Mouse (Mus musculus) layer of hippocampus, postnatal 10 days (tissue): Measurements from ENCODE around the gene Olfr305. TPM values are rescaled to one million over a fixed set of nuclear protein-coding genes. Genes with fewer than 3 reads are reported as not detected.
"Not testable (repeated sequence)": the region's sequence is repeated elsewhere in the genome, so short reads cannot be mapped to it uniquely, and the experiment has no call there.

Experiments used
- DNase-seq, 2 experiments: peaks; one replicate each; pipeline ENCODE4 v3.0.0; 2021; ENCODE audit warnings: low spot score in 2 of 2
- long read RNA-seq: library from polyadenylated mRNA; stranded (forward); transcript quantifications from one replicate; pipeline ENCODE4 v2.0.0, GENCODE M21; 2023
- total RNA-seq, 2 experiments: library from RNA; stranded (reverse); gene quantifications; 2 replicates each; pipeline ENCODE4 v1.2.3; 2021

The Olfr305 gene
- total RNA-seq: not detected
- long read RNA-seq: 0 reads

GRCm38 (mm10) chr7:86366828-86367227 lies at the start of gene Olfr305:
Gene Olfr305 (minus strand): TSS chr7:86366928.
- no peak for DNase-seq

GRCm38 (mm10) chr7:86403546-86403945 lies 36.8 kb upstream of the Olfr305 start, which contains the start of gene Olfr301:
Gene Olfr301 (plus strand): TSS chr7:86403846.
- DNase-seq: no peak

GRCm38 (mm10) chr7:86397689-86398088 lies 31.0 kb upstream of the Olfr305 start, which contains the start of gene Olfr303:
Gene Olfr303 (minus strand): TSS chr7:86397789.
- DNase-seq: no peak

GRCm38 (mm10) chr7:86386558-86386957 lies 19.8 kb upstream of the Olfr305 start, which contains the start of gene Olfr304:
Gene Olfr304 (minus strand): TSS chr7:86386658.
- DNase-seq: no peak

- DNase-seq: no peak
Measured at GRCm38 (mm10) chr7:86385769-86386168, 19.0 kb upstream of the Olfr305 start.

DNA sequence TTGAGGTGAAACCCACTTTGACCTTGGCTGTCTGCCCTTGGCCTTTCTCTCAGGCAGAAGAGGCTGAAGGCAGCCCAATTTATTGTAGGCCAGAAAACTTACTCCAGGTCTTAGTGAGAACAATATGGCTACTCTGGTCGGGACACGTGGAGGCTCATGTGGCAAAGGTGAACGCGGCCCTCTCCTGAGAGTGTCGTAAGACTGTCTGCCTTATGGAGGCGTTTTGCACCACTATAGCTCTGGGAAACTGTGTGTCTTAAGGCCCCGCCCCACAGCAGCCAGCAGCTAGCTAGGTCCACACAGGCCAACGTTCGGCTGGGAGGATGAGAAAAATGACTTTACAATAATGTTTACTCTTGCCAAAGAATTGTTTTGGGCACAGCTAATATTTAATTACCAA lies 20.4 kb downstream of the Olfr305 start:
- not testable (repeated sequence) for DNase-seq

DNA sequence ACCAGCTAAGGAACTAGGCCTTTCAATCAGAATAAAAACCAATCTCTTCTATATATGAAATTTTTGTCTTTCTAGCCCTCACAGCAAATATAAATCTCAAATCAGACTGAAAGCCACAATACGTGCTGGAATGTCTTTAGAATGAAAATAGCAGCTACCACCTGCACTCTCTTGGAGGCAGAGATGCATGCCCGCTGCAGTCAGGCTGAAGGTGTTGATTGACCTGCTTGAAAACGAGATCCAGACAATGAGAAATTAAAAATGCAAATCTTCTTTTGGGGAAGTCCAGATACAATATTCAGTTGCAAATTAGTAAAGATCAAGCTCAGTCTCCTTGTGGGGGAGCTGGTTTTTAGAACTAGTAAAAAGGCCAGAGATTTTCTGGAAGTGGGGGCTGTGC lies 22.5 kb downstream of the Olfr305 start:
- no peak for DNase-seq

DNA sequence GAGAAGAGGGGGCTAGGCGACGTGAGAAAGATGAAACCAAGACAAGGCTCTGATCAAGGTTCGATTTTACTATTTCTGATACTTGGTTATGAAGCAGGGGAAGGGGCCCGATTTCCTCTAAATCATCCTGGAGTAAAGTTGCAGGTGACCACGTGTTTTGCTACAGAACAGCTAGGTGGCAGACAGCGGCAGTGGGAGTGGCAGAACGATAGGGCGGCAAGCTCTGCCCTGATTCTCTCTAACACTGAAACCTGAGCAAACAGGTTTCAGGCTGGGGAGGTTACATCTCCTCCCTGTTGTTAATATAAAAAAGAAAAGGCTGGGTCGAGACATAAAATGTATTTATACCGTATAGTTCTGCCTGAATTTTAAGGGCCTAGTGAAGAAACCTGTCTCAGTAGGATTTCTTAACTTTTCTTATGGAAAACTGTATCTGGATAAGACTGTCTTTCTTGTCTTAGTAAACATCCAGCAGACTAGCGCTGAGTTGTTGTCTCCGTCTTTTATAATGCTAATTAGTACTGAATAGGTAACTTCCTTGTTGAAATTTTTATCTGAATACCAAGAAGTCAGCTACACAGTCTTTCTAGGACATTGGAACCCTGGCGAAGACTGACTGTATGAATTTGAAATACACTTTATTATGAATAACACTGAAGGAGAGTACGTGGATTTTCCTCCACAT lies 23.7 kb downstream of the Olfr305 start:
- DNase-seq: no peak

GRCm38 (mm10) chr7:86337486-86337885 lies 29.2 kb downstream of the Olfr305 start, which contains the start of gene Olfr307:
Gene Olfr307 (minus strand): TSS chr7:86337586.
- DNase-seq: no peak

DNA sequence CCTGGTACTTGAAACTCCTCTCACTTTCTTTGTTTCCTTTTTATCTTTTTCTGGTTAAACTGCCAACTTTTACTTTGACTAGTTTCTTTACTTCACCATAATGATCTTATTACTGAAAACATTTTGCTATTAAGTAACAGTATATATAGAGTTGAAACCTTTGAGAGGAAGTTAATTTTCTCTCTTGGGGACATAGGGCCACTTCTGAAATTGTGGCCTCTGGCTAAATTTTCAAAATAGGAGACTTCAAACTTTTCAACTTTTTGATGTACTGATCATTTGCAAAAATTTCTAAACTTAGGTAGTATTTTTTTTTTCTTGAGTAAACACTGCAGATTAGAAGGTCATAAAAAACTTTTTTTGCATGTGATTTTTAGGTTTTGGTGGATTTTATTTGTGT lies 41.2 kb downstream of the Olfr305 start, which contains the start of gene Olfr308:
Olfr308 (minus strand) TSS at position 101 of the 400 bp plus-strand sequence.
- no peak for DNase-seq

- DNase-seq: no peak
Measured at GRCm38 (mm10) chr7:86321323-86321722, 45.4 kb downstream of the Olfr305 start.

DNA sequence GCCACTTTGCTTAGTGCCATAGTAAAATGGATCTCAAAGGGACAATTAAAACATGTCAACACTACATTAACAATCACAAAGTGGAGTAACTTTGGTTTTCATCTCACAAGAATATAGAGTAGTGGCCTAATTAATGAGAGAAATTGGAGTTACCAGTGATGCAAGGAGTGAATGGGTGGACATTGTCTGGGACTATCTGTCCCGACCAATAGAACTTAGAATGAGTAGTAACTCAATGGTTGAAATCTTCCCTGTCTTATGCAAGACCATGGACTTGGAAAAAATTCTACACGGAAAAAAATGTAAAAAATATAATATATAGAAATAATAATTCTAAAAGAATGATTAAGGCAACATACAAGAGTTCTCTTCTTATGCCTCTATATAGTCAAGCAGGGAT lies 53.1 kb downstream of the Olfr305 start, which contains the start of gene Olfr309:
Olfr309 (minus strand) TSS at position 101 of the 400 bp plus-strand sequence.
- DNase-seq: no peak

Other genes starting within 250 kb of the Olfr305 start
- gene Vmn2r75, start 195.2 kb downstream of the Olfr305 start, total RNA-seq: not detected
- not detected for gene Vmn2r76, start 120.6 kb downstream of the Olfr305 start, total RNA-seq
- not detected for gene Olfr310, start 89.8 kb downstream of the Olfr305 start, total RNA-seq
- not detected for gene Olfr309, start 53.2 kb downstream of the Olfr305 start, total RNA-seq
- gene Olfr308, start 41.3 kb downstream of the Olfr305 start, total RNA-seq: not detected
- not detected for gene Olfr307, start 29.3 kb downstream of the Olfr305 start, total RNA-seq
- not detected for gene Olfr304, start 19.7 kb upstream of the Olfr305 start, total RNA-seq
- not detected for gene Olfr303, start 30.9 kb upstream of the Olfr305 start, total RNA-seq
- not detected for gene Olfr301, start 36.9 kb upstream of the Olfr305 start, total RNA-seq
- not detected for gene Olfr299, start 93.0 kb upstream of the Olfr305 start, total RNA-seq
- not detected for gene Olfr298, start 125.6 kb upstream of the Olfr305 start, total RNA-seq
- gene Olfr297, start 153.0 kb upstream of the Olfr305 start, total RNA-seq: not detected
- gene Olfr295, start 216.9 kb upstream of the Olfr305 start, total RNA-seq: not detected
- gene Olfr294, start 249.7 kb upstream of the Olfr305 start, total RNA-seq: not detected